Mouse (Mus musculus): ENCODE results near the gene Sorbs2. TPM values are rescaled to one million over a fixed set of nuclear protein-coding genes. Genes with fewer than 3 reads are reported as not detected.
"Not testable (repeated sequence)": the region's sequence is repeated elsewhere in the genome, so short reads cannot be mapped to it uniquely, and the experiment has no call there.

Gene Sorbs2
- total RNA-seq, 1 experiment: 2.1 TPM

GRCm38 (mm10) chr8:45857734-45858133 lies 350.1 kb downstream of the Sorbs2 start:
- H3K4me1 ChIP-seq (ENCODE audit: control insufficient read depth in 2 of 2, insufficient read depth in 2 of 2, low read length in 2 of 2, poor library complexity in 1 of 2): peaks cover 4 to 9% of the 10 kb centered on the region in 2 experiments; a peak in 2 of 4 replicates
- H3K36me3 ChIP-seq (ENCODE audit: control insufficient read depth, insufficient read depth, low read length, poor library complexity, severe bottlenecking): no peaks in the 10 kb centered on the region
- in situ Hi-C loops (cut with MboI; ENCODE audit: low sequenced_read_pairs in 2 of 2, unreplicated experiment in 2 of 2): no loop called here
- peak overlapping the region in 1 of 2 experiments; percentile 31; a peak in 2 of 4 replicates for H3K4me3 ChIP-seq (ENCODE audit: insufficient read depth in 1 of 2, low read depth in 1 of 2, low read length in 2 of 2, poor library complexity in 1 of 2, severe bottlenecking in 1 of 2)
- no peak overlapping the region for H3K9ac ChIP-seq (ENCODE audit: insufficient read depth, low read depth, low read length, poor library complexity, severe bottlenecking)
- TF ChIP-seq ZNF384 (IDR thresholded peaks at IDR 0.05; ENCODE audit: low read depth, low read length): no peak
- no peak for TF ChIP-seq MAFK (IDR thresholded peaks at IDR 0.05; ENCODE audit: insufficient read depth, low read depth, low read length)
- no peak for TF ChIP-seq CHD2 (IDR thresholded peaks at IDR 0.05; ENCODE audit: low read depth, low read length)
- no peak for TF ChIP-seq HCFC1 (IDR thresholded peaks at IDR 0.05; ENCODE audit: borderline replicate concordance, insufficient read depth, low read length)
- no peak for TF ChIP-seq ZC3H11A (IDR thresholded peaks at IDR 0.05; ENCODE audit: borderline replicate concordance, low read depth, low read length)
- peak; percentile 49 for DNase-seq (ENCODE audit: low read depth, low spot score)
- no peak overlapping the region for H3K27ac ChIP-seq (ENCODE audit: insufficient read depth, low read depth, low read length, poor library complexity, severe bottlenecking)
- H3K9me3 ChIP-seq (ENCODE audit: control insufficient read depth, insufficient read depth, low read depth, low read length): no peaks in the 10 kb centered on the region

- Histone ChIP-seq H3K4me1 (ENCODE audit: control insufficient read depth in 2 of 2, insufficient read depth in 2 of 2, low read length in 2 of 2, poor library complexity in 1 of 2) (peaks cover 4 to 9% of the 10 kb centered on the region in 2 experiments; a peak in 2 of 4 replicates), H3K27ac (ENCODE audit: insufficient read depth, low read depth, low read length, poor library complexity, severe bottlenecking) (no peak overlapping the region), H3K4me3 (ENCODE audit: insufficient read depth in 1 of 2, low read depth in 1 of 2, low read length in 2 of 2, poor library complexity in 1 of 2, severe bottlenecking in 1 of 2) (peak overlapping the region in 1 of 2 experiments; percentile 27; a peak in 1 of 4 replicates), H3K9me3 (ENCODE audit: control insufficient read depth, insufficient read depth, low read depth, low read length) (no peaks in the 10 kb centered on the region), H3K36me3 (ENCODE audit: control insufficient read depth, insufficient read depth, low read length, poor library complexity, severe bottlenecking) (no peaks in the 10 kb centered on the region), H3K9ac (ENCODE audit: insufficient read depth, low read depth, low read length, poor library complexity, severe bottlenecking) (no peak overlapping the region)
- TF ChIP-seq MAFK (IDR thresholded peaks at IDR 0.05; ENCODE audit: insufficient read depth, low read depth, low read length) (no peak), HCFC1 (IDR thresholded peaks at IDR 0.05; ENCODE audit: borderline replicate concordance, insufficient read depth, low read length) (no peak), ZC3H11A (IDR thresholded peaks at IDR 0.05; ENCODE audit: borderline replicate concordance, low read depth, low read length) (no peak), ZNF384 (IDR thresholded peaks at IDR 0.05; ENCODE audit: low read depth, low read length) (no peak), CHD2 (IDR thresholded peaks at IDR 0.05; ENCODE audit: low read depth, low read length) (no peak)
- DNase-seq (ENCODE audit: low read depth, low spot score): no peak
- in situ Hi-C loops (cut with MboI; ENCODE audit: low sequenced_read_pairs in 2 of 2, unreplicated experiment in 2 of 2): no loop called here
Observed at GRCm38 (mm10) chr8:45858391-45858790, 350.8 kb downstream of the Sorbs2 start.

GRCm38 (mm10) chr8:45871587-45871986 lies 364.0 kb downstream of the Sorbs2 start:
- DNase-seq (ENCODE audit: low read depth, low spot score); H3K4me1 ChIP-seq (ENCODE audit: control insufficient read depth in 2 of 2, insufficient read depth in 2 of 2, low read length in 2 of 2, poor library complexity in 1 of 2); H3K36me3 ChIP-seq (ENCODE audit: control insufficient read depth, insufficient read depth, low read length, poor library complexity, severe bottlenecking); H3K9me3 ChIP-seq (ENCODE audit: control insufficient read depth, insufficient read depth, low read depth, low read length); in situ Hi-C loops (cut with MboI; ENCODE audit: low sequenced_read_pairs in 2 of 2, unreplicated experiment in 2 of 2); H3K4me3 ChIP-seq (ENCODE audit: insufficient read depth in 1 of 2, low read depth in 1 of 2, low read length in 2 of 2, poor library complexity in 1 of 2, severe bottlenecking in 1 of 2); H3K27ac ChIP-seq (ENCODE audit: insufficient read depth, low read depth, low read length, poor library complexity, severe bottlenecking); H3K9ac ChIP-seq (ENCODE audit: insufficient read depth, low read depth, low read length, poor library complexity, severe bottlenecking): not testable (repeated sequence)

GRCm38 (mm10) chr8:45872077-45872476 lies 364.5 kb downstream of the Sorbs2 start:
- no peak overlapping the region for H3K27ac ChIP-seq (ENCODE audit: insufficient read depth, low read depth, low read length, poor library complexity, severe bottlenecking)
- H3K36me3 ChIP-seq (ENCODE audit: control insufficient read depth, insufficient read depth, low read length, poor library complexity, severe bottlenecking): no peaks in the 10 kb centered on the region
- in situ Hi-C loops (cut with MboI; ENCODE audit: low sequenced_read_pairs in 2 of 2, unreplicated experiment in 2 of 2): no loop called here
- no peak for DNase-seq (ENCODE audit: low read depth, low spot score)
- H3K9ac ChIP-seq (ENCODE audit: insufficient read depth, low read depth, low read length, poor library complexity, severe bottlenecking): no peak overlapping the region
- no peaks in the 10 kb centered on the region for H3K9me3 ChIP-seq (ENCODE audit: control insufficient read depth, insufficient read depth, low read depth, low read length)
- H3K4me1 ChIP-seq (ENCODE audit: control insufficient read depth in 2 of 2, insufficient read depth in 2 of 2, low read length in 2 of 2, poor library complexity in 1 of 2): peaks cover 2 to 7% of the 10 kb centered on the region in 2 experiments; a peak in 3 of 4 replicates
- TF ChIP-seq ZC3H11A (IDR thresholded peaks at IDR 0.05; ENCODE audit: borderline replicate concordance, low read depth, low read length): no peak
- no peak for TF ChIP-seq CHD2 (IDR thresholded peaks at IDR 0.05; ENCODE audit: low read depth, low read length)
- no peak for TF ChIP-seq ZNF384 (IDR thresholded peaks at IDR 0.05; ENCODE audit: low read depth, low read length)
- no peak for TF ChIP-seq MAFK (IDR thresholded peaks at IDR 0.05; ENCODE audit: insufficient read depth, low read depth, low read length)
- no peak for TF ChIP-seq HCFC1 (IDR thresholded peaks at IDR 0.05; ENCODE audit: borderline replicate concordance, insufficient read depth, low read length)
- no peak overlapping the region for H3K4me3 ChIP-seq (ENCODE audit: insufficient read depth in 1 of 2, low read depth in 1 of 2, low read length in 2 of 2, poor library complexity in 1 of 2, severe bottlenecking in 1 of 2)

GRCm38 (mm10) chr8:45874945-45875626 lies 367.5 kb downstream of the Sorbs2 start:
- Histone ChIP-seq H3K4me3 (ENCODE audit: insufficient read depth in 1 of 2, low read depth in 1 of 2, low read length in 2 of 2, poor library complexity in 1 of 2, severe bottlenecking in 1 of 2) (no peak overlapping the region), H3K9me3 (ENCODE audit: control insufficient read depth, insufficient read depth, low read depth, low read length) (no peaks in the 10 kb centered on the region), H3K4me1 (ENCODE audit: control insufficient read depth in 2 of 2, insufficient read depth in 2 of 2, low read length in 2 of 2, poor library complexity in 1 of 2) (peaks cover 2 to 7% of the 10 kb centered on the region in 2 experiments; a peak in 3 of 4 replicates), H3K27ac (ENCODE audit: insufficient read depth, low read depth, low read length, poor library complexity, severe bottlenecking) (no peak overlapping the region), H3K9ac (ENCODE audit: insufficient read depth, low read depth, low read length, poor library complexity, severe bottlenecking) (no peak overlapping the region), H3K36me3 (ENCODE audit: control insufficient read depth, insufficient read depth, low read length, poor library complexity, severe bottlenecking) (no peaks in the 10 kb centered on the region)
- TF ChIP-seq HCFC1 (IDR thresholded peaks at IDR 0.05; ENCODE audit: borderline replicate concordance, insufficient read depth, low read length): no peak
- no peak for TF ChIP-seq ZNF384 (IDR thresholded peaks at IDR 0.05; ENCODE audit: low read depth, low read length)
- TF ChIP-seq MAFK (IDR thresholded peaks at IDR 0.05; ENCODE audit: insufficient read depth, low read depth, low read length): no peak
- no peak for TF ChIP-seq CHD2 (IDR thresholded peaks at IDR 0.05; ENCODE audit: low read depth, low read length)
- no peak for TF ChIP-seq ZC3H11A (IDR thresholded peaks at IDR 0.05; ENCODE audit: borderline replicate concordance, low read depth, low read length)
- no peak for DNase-seq (ENCODE audit: low read depth, low spot score)
- in situ Hi-C loops (cut with MboI; ENCODE audit: low sequenced_read_pairs in 2 of 2, unreplicated experiment in 2 of 2): no loop called here

Data from ES-E14 (cell line).